Mouse (Mus musculus): Measurements from ENCODE around the gene Kansl1.

GRCm38 (mm10) chr11:104445538-104445937 lies 23.1 kb downstream of the Kansl1 start:
- no peak for TF ChIP-seq GATA1 (IDR thresholded peaks at IDR 0.05; ENCODE audit: borderline replicate concordance, low read length)
- no peak for TF ChIP-seq CTCF (IDR thresholded peaks at IDR 0.05; ENCODE audit: low read depth, low read length)
- TF ChIP-seq TAL1 (conservative IDR thresholded peaks at IDR 0.05; ENCODE audit: low read depth, low read length), result no peak
